Comparison of ENCODE assay signal across 26 mouse cellular contexts in the genomic region with DNA sequence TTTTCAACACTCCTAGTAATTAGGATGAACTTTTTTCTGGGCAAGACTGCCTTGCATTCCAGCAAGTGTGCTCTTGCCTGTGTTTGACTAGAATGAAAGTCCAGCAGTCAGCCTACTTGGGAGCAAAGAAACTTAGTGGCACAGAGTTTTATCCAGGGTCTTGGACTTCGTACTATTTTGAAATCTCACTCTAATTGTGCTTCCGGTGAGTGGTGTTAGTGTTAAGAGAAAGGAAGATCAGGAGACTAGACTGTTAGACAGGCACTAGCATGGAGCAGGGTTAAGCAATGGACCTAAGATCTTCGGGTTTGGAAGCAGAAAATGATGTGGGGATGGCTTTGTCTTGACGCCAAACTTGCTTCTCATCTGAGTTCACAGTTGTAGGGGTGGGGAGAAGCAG. TPM values are rescaled to one million over a fixed set of nuclear protein-coding genes. Genes with fewer than 3 reads are reported as not detected.
A peak's percentile ranks its signal among the peaks of the same experiment; 100 is the strongest.
DNase-seq lines count a peak whose midpoint lies in the region; ATAC-seq and TF ChIP-seq lines count a peak whose summit lies in the region.
"Had no signal": no experiment of that assay in that cellular context is flagged by ENCODE, and none has a peak within 500 bp of the region (broad histone marks: within the 10 kb centered on the region; RNA-seq: fewer than 3 reads in every experiment).

No protein-coding gene starts in this region.

- 0 out of 2 replicates have a peak, but pooled peaks have one; percentile 9 for ATAC-seq in liver, embryonic 15.5 days (ENCODE audit: insufficient read depth)
- no peak for ATAC-seq in liver, embryonic 11.5 days (replicated peaks; ENCODE audit: low FRiP score)
- ATAC-seq in lung, postnatal 0 days, result no peak
- ATAC-seq: CD4-positive, CD25-positive, alpha-beta regulatory T cell, adult 4 months; forebrain, embryonic 14.5 days had no signal

- WGBS in liver, embryonic 15.5 days (ENCODE audit: insufficient replicate concordance), result 57% methylated on average over 4 of the region's 4 CpGs
- 78% methylated on average over 4 of the region's 4 CpGs for WGBS in liver, embryonic 11.5 days
- 70% methylated on average over 4 of the region's 4 CpGs for WGBS in lung, postnatal 0 days

- intact Hi-C loops in heart, postnatal 36 days (cut with DNase I), result no loop called here

- peak; percentile 2 for DNase-seq in heart, adult 11 months
- DNase-seq in heart, postnatal 36 days, result no peak
- DNase-seq in liver, embryonic 11.5 days (ENCODE audit: low spot score), result no peak
- DNase-seq in lung, postnatal 0 days (ENCODE audit: low spot score), result peak; percentile 14
- no peak for DNase-seq in lung, adult 18-20 months
- peak; percentile 43 for DNase-seq in yolk sac, embryonic 10.5 days (ENCODE audit: low spot score)
- no peak for DNase-seq in Muller cell, postnatal 12 days (ENCODE audit: inconsistent ontology term)
- DNase-seq: adrenal gland, postnatal 10 days; adrenal gland, postnatal 25 days; B cell, adult 2 months; cerebellum, adult 11 months; cerebellum, adult 18-20 months; cerebellum, adult 8-10 months; cerebellum, adult 9-11 months; cerebellum, postnatal 14 days; cerebellum, postnatal 36 days; embryo, embryonic 11 days had no signal

- TF ChIP-seq CTCF in lung, postnatal 0 days (IDR thresholded peaks at IDR 0.05), result no peak

- TF ChIP-seq EP300 in lung, postnatal 0 days (IDR thresholded peaks at IDR 0.05), result no peak

- H3K36me3 ChIP-seq in liver, embryonic 15.5 days (replicated peaks), result no peaks in the 10 kb centered on the region
- no peaks in the 10 kb centered on the region for H3K36me3 ChIP-seq in liver, embryonic 11.5 days (ENCODE audit: control insufficient read depth, insufficient read depth, low read length)
- H3K36me3 ChIP-seq in lung, postnatal 0 days (ENCODE audit: insufficient read depth, low read length), result no peaks in the 10 kb centered on the region
- H3K36me3 ChIP-seq: embryonic facial prominence, embryonic 13.5 days; embryonic facial prominence, embryonic 15.5 days; forebrain, embryonic 10.5 days; forebrain, embryonic 12.5 days; G1E had no signal

- no peaks in the 10 kb centered on the region for H3K4me1 ChIP-seq in liver, embryonic 15.5 days (replicated peaks)
- H3K4me1 ChIP-seq in liver, embryonic 11.5 days (replicated peaks; ENCODE audit: control insufficient read depth, insufficient read depth, low read length), result no peaks in the 10 kb centered on the region
- no peaks in the 10 kb centered on the region for H3K4me1 ChIP-seq in lung, postnatal 0 days (ENCODE audit: insufficient read depth, low read depth, low read length)
- H3K4me1 ChIP-seq: embryonic facial prominence, embryonic 13.5 days; embryonic facial prominence, embryonic 15.5 days; forebrain, embryonic 10.5 days; forebrain, embryonic 12.5 days had no signal

- H3K9ac ChIP-seq in liver, embryonic 15.5 days, result no peak overlapping the region
- H3K9ac ChIP-seq in liver, embryonic 11.5 days (ENCODE audit: low read depth, low read length), result no peak overlapping the region
- no peak overlapping the region for H3K9ac ChIP-seq in lung, postnatal 0 days (replicated peaks; ENCODE audit: low read depth)
- H3K9ac ChIP-seq: embryonic facial prominence, embryonic 13.5 days; embryonic facial prominence, embryonic 15.5 days; forebrain, embryonic 12.5 days had no signal

- no peaks in the 10 kb centered on the region for H3K9me3 ChIP-seq in liver, embryonic 15.5 days (replicated peaks)
- H3K9me3 ChIP-seq in liver, embryonic 11.5 days (ENCODE audit: control insufficient read depth, low read length), result no peaks in the 10 kb centered on the region
- H3K9me3 ChIP-seq in lung, postnatal 0 days (ENCODE audit: low read length), result no peaks in the 10 kb centered on the region
- H3K9me3 ChIP-seq: embryonic facial prominence, embryonic 13.5 days; embryonic facial prominence, embryonic 15.5 days; forebrain, embryonic 10.5 days; forebrain, embryonic 12.5 days had no signal

- H3K27ac ChIP-seq in liver, embryonic 15.5 days (replicated peaks), result 0 out of 2 replicates have a peak overlapping the region, but pooled peaks have one; percentile 29
- H3K27ac ChIP-seq in liver, embryonic 11.5 days (ENCODE audit: low read depth, low read length), result no peak overlapping the region
- no peak overlapping the region for H3K27ac ChIP-seq in lung, postnatal 0 days (ENCODE audit: low read length)
- H3K27ac ChIP-seq: embryonic facial prominence, embryonic 13.5 days; embryonic facial prominence, embryonic 15.5 days; forebrain, embryonic 10.5 days; forebrain, embryonic 12.5 days had no signal

- H3K27me3 ChIP-seq in liver, embryonic 15.5 days, result no peaks in the 10 kb centered on the region
- no peaks in the 10 kb centered on the region for H3K27me3 ChIP-seq in liver, embryonic 11.5 days (replicated peaks; ENCODE audit: control insufficient read depth, insufficient read depth, low read length)
- no peaks in the 10 kb centered on the region for H3K27me3 ChIP-seq in lung, postnatal 0 days (replicated peaks; ENCODE audit: insufficient read depth, low read length)
- H3K27me3 ChIP-seq: embryonic facial prominence, embryonic 13.5 days; embryonic facial prominence, embryonic 15.5 days; forebrain, embryonic 12.5 days had no signal

- no peak overlapping the region for H3K4me2 ChIP-seq in liver, embryonic 15.5 days
- no peak overlapping the region for H3K4me2 ChIP-seq in liver, embryonic 11.5 days
- no peak overlapping the region for H3K4me2 ChIP-seq in lung, postnatal 0 days (replicated peaks; ENCODE audit: low read depth, low read length)
- H3K4me2 ChIP-seq: embryonic facial prominence, embryonic 13.5 days; embryonic facial prominence, embryonic 15.5 days; forebrain, embryonic 12.5 days had no signal

- no peak overlapping the region for H3K4me3 ChIP-seq in liver, embryonic 15.5 days (replicated peaks)
- H3K4me3 ChIP-seq in liver, embryonic 11.5 days (ENCODE audit: low read depth, low read length), result no peak overlapping the region
- H3K4me3 ChIP-seq in lung, postnatal 0 days (ENCODE audit: low read depth, low read length), result no peak overlapping the region
- H3K4me3 ChIP-seq: embryonic facial prominence, embryonic 13.5 days; embryonic facial prominence, embryonic 15.5 days; erythroblast, embryonic 14.5 days; forebrain, embryonic 10.5 days; forebrain, embryonic 12.5 days had no signal

RNA-seq across cellular contexts. Expression of a gene that starts 54.1 kb away (rescaled TPM):
- total RNA-seq in heart, postnatal 36 days (2021), result 100 to 1,000 TPM; 248 to 269 TPM
- 3.2 and 3.4 TPM in 2 replicates for polyA plus RNA-seq in liver, embryonic 15.5 days (2015; fragmentation: Nextera tagmentation; extraction: Ambion mirVana)
- polyA plus RNA-seq in liver, embryonic 11.5 days (2014; fragmentation: Nextera tagmentation; extraction: Ambion mirVana), result 7.5 and 7.9 TPM in 2 replicates
- 7.2 and 7.7 TPM in 2 replicates for polyA plus RNA-seq in lung, postnatal 0 days (2015; fragmentation: Nextera tagmentation; extraction: Ambion mirVana)
- polyA plus RNA-seq: G1E had no signal

Comparison
In these comparisons a context has a peak if more than half of its experiments do, and no peak if none do; other contexts are left out.
1. DNase-seq: peak in heart, adult 11 months (single experiment), lung, postnatal 0 days (single experiment) and yolk sac, embryonic 10.5 days (single experiment); none in heart, postnatal 36 days (0 of 2), liver, embryonic 11.5 days (single experiment), lung, adult 18-20 months (0 of 2) and Muller cell, postnatal 12 days (single experiment).